Mouse (Mus musculus) midbrain, postnatal 0 days (tissue): Measurements from ENCODE around the gene Slc1a3. TPM values are rescaled to one million over a fixed set of nuclear protein-coding genes. Genes with fewer than 3 reads are reported as not detected.
A peak's percentile ranks its signal among the peaks of the same experiment; 100 is the strongest.

Experiments
- ATAC-seq: fragments of 200-750 bp; cut with Nextera tagmentation; 2 replicates; pipeline ENCODE4 v1.8.0; 2017; ENCODE audit warnings: moderate number of reproducible peaks, mild to moderate bottlenecking, moderate TSS enrichment, moderate library complexity; ENCODE audit not compliant: low FRiP score
- DNase-seq: peaks from one replicate; pipeline ENCODE4 v3.0.0-alpha.2; 2015; ENCODE audit warnings: low spot score
- H3K27ac ChIP-seq: fragments of 300-500 bp; sonication (generic); 2 replicates; pipeline ENCODE4 v1.5.1; 2014; ENCODE audit warnings: low read depth, mild to moderate bottlenecking, low read length, mixed read lengths
- H3K27me3 ChIP-seq: fragments of 300-500 bp; sonication (generic); 2 replicates; pipeline ENCODE4 v1.6.1; 2014; ENCODE audit warnings: low read length, control low read depth, mixed read lengths; ENCODE audit not compliant: insufficient read depth
- H3K36me3 ChIP-seq: fragments of 300-500 bp; sonication (generic); 2 replicates; pipeline ENCODE4 v1.6.1; 2014; ENCODE audit warnings: low read length, control low read depth, mixed read lengths; ENCODE audit not compliant: insufficient read depth
- H3K4me1 ChIP-seq: fragments of 300-500 bp; sonication (generic); 2 replicates; pipeline ENCODE4 v1.6.1; 2014; ENCODE audit warnings: mild to moderate bottlenecking, control low read depth, antibody characterized with exemption, low read length, mixed read lengths; ENCODE audit not compliant: insufficient read depth
- H3K4me2 ChIP-seq: fragments of 300-500 bp; sonication (generic); 2 replicates; pipeline ENCODE4 v1.6.1; 2014; ENCODE audit warnings: low read depth, mild to moderate bottlenecking, low read length, mixed read lengths; ENCODE audit not compliant: poor library complexity, severe bottlenecking
- H3K4me3 ChIP-seq: fragments of 300-500 bp; sonication (generic); 2 replicates; pipeline ENCODE4 v1.5.1; 2014; ENCODE audit warnings: low read depth, mild to moderate bottlenecking, low read length, moderate library complexity
- H3K9ac ChIP-seq: fragments of 300-500 bp; sonication (generic); replicated peaks from 2 replicates; pipeline ENCODE4 v1.6.1; 2014; ENCODE audit warnings: mild to moderate bottlenecking, low read length, moderate library complexity, mixed read lengths; ENCODE audit not compliant: poor library complexity, severe bottlenecking
- H3K9me3 ChIP-seq: fragments of 300-500 bp; sonication (generic); 2 replicates; pipeline ENCODE4 v1.6.1; 2016; ENCODE audit warnings: low read length, control low read depth
- CTCF ChIP-seq: IDR thresholded peaks from 2 replicates; pipeline ENCODE4 v1.5.1; 2016; ENCODE audit warnings: antibody characterized with exemption, mild to moderate bottlenecking
- WGBS: fragments of 180-500 bp; shearing (Covaris S2); extraction: QIAGEN DNeasy Blood & Tissue Kit; methylation state at CpG from one replicate; pipeline ENCODE4 v1.1.7; 2014; 5-methylcytosine and 5-hydroxymethylcytosine counted together
- polyA plus RNA-seq: library from polyadenylated mRNA; unstranded; fragments of >200 nt; fragmentation: Nextera tagmentation; extraction: Ambion mirVana; gene quantifications from 2 replicates; pipeline ENCODE4 v1.2.1, GENCODE M21; 2015
- total RNA-seq: library from RNA; depleted of rRNA; stranded (reverse); fragments of >200 nt; gene quantifications from 2 replicates; pipeline ENCODE4 v1.2.3, GENCODE M21; 2014

Slc1a3 gene
- total and polyA plus RNA-seq, 2 experiments from 2014 or later = 147 to 195 TPM

GRCm38 (mm10) chr15:8740724-8741123 lies 30.2 kb upstream of the Slc1a3 start:
- WGBS = 94% methylated on average over 8 of the region's 8 CpGs
- DNase-seq = no peak
- TF ChIP-seq CTCF = no peak

GRCm38 (mm10) chr15:8738156-8738555 lies 27.6 kb upstream of the Slc1a3 start:
- peak; percentile 64 for DNase-seq

More at GRCm38 (mm10) chr15:8740724-8741123, 30.2 kb upstream of the Slc1a3 start:
- H3K4me3 ChIP-seq = no peak overlapping the region
- no peak overlapping the region for H3K4me2 ChIP-seq
- H3K4me1 ChIP-seq = no peaks in the 10 kb centered on the region
- no peaks in the 10 kb centered on the region for H3K9me3 ChIP-seq
- no peaks in the 10 kb centered on the region for H3K27me3 ChIP-seq
- H3K9ac ChIP-seq = no peak overlapping the region
- no peak overlapping the region for H3K27ac ChIP-seq
- ATAC-seq = no peak
- no peaks in the 10 kb centered on the region for H3K36me3 ChIP-seq

GRCm38 (mm10) chr15:8734363-8734739 lies 23.8 kb upstream of the Slc1a3 start:
- H3K4me1 ChIP-seq = no peaks in the 10 kb centered on the region

More at GRCm38 (mm10) chr15:8738156-8738555, 27.6 kb upstream of the Slc1a3 start:
- Histone ChIP-seq H3K4me2 (no peak overlapping the region), H3K27ac (no peak overlapping the region), H3K4me1 (no peaks in the 10 kb centered on the region), H3K4me3 (no peak overlapping the region), H3K27me3 (no peaks in the 10 kb centered on the region), H3K36me3 (no peaks in the 10 kb centered on the region), H3K9me3 (no peaks in the 10 kb centered on the region), H3K9ac (no peak overlapping the region)
- ATAC-seq = no peak; the same call in 1 of the 2 replicates
- WGBS = 70% methylated on average over 5 of the region's 5 CpGs
- no peak for TF ChIP-seq CTCF

GRCm38 (mm10) chr15:8733669-8734362 lies 23.3 kb upstream of the Slc1a3 start:
- H3K9ac ChIP-seq = no peak overlapping the region
- H3K27me3 ChIP-seq = no peaks in the 10 kb centered on the region
- no peak for DNase-seq
- H3K4me1 ChIP-seq = no peaks in the 10 kb centered on the region
- no peak overlapping the region for H3K4me3 ChIP-seq
- H3K27ac ChIP-seq = no peak overlapping the region
- H3K9me3 ChIP-seq = no peaks in the 10 kb centered on the region
- H3K36me3 ChIP-seq = no peaks in the 10 kb centered on the region
- ATAC-seq = no peak
- 32% methylated on average over 7 of the region's 7 CpGs for WGBS
- no peak for TF ChIP-seq CTCF
- H3K4me2 ChIP-seq = no peak overlapping the region

More at GRCm38 (mm10) chr15:8734363-8734739, 23.8 kb upstream of the Slc1a3 start:
- H3K36me3 ChIP-seq = no peaks in the 10 kb centered on the region
- H3K27ac ChIP-seq = no peak overlapping the region
- TF ChIP-seq CTCF = no peak
- no peak overlapping the region for H3K4me2 ChIP-seq
- H3K27me3 ChIP-seq = no peaks in the 10 kb centered on the region
- H3K4me3 ChIP-seq = no peak overlapping the region
- no peak overlapping the region for H3K9ac ChIP-seq
- no peaks in the 10 kb centered on the region for H3K9me3 ChIP-seq
- WGBS = 84% methylated on average over 6 of the region's 6 CpGs
- ATAC-seq (no peak), DNase-seq (no peak)

GRCm38 (mm10) chr15:8728861-8729260 lies 18.3 kb upstream of the Slc1a3 start:
- no peak for ATAC-seq
- no peaks in the 10 kb centered on the region for H3K4me1 ChIP-seq
- 89% methylated on average over 7 of the region's 7 CpGs for WGBS

GRCm38 (mm10) chr15:8722386-8723100 lies 12.0 kb upstream of the Slc1a3 start:
- Histone ChIP-seq H3K4me1 (no peaks in the 10 kb centered on the region), H3K4me3 (no peak overlapping the region), H3K36me3 (no peaks in the 10 kb centered on the region), H3K27ac (no peak overlapping the region), H3K27me3 (no peaks in the 10 kb centered on the region), H3K4me2 (no peak overlapping the region), H3K9ac (no peak overlapping the region), H3K9me3 (no peaks in the 10 kb centered on the region)
- no peak for DNase-seq
- ATAC-seq = no peak
- TF ChIP-seq CTCF = no peak
- 90% methylated on average over 14 of the region's 14 CpGs for WGBS

More at GRCm38 (mm10) chr15:8728861-8729260, 18.3 kb upstream of the Slc1a3 start:
- H3K27ac ChIP-seq = no peak overlapping the region
- H3K4me3 ChIP-seq = no peak overlapping the region
- no peaks in the 10 kb centered on the region for H3K36me3 ChIP-seq
- no peaks in the 10 kb centered on the region for H3K27me3 ChIP-seq
- H3K9ac ChIP-seq = no peak overlapping the region
- H3K4me2 ChIP-seq = no peak overlapping the region
- no peaks in the 10 kb centered on the region for H3K9me3 ChIP-seq
- no peak for DNase-seq
- TF ChIP-seq CTCF = no peak
